Mouse (Mus musculus) ES-E14 (cell line): ENCODE results near the gene Arhgap1. TPM values are rescaled to one million over a fixed set of nuclear protein-coding genes. Genes with fewer than 3 reads are reported as not detected.

Experiments used
- DNase-seq: peaks from one replicate; pipeline ENCODE4 v3.0.0-alpha.2; 2013; ENCODE audit warnings: low read depth, low spot score
- H3K27ac ChIP-seq: 2 replicates; pipeline ENCODE4 v1.5.1; 2012; ENCODE audit warnings: low read depth, mild to moderate bottlenecking, low read length, moderate library complexity, mixed read lengths; ENCODE audit not compliant: poor library complexity, insufficient read depth, severe bottlenecking
- H3K36me3 ChIP-seq: 2 replicates; pipeline ENCODE4 v1.6.1; 2012; ENCODE audit warnings: mild to moderate bottlenecking, low read length, moderate library complexity, mixed read lengths; ENCODE audit not compliant: control insufficient read depth, poor library complexity, insufficient read depth, severe bottlenecking
- H3K4me1 ChIP-seq, 2 experiments: fragments of 150-350 bp in 1 of 2; sonication (generic) in 1 of 2; 2 replicates each; pipeline ENCODE4 v1.6.1; 2012; ENCODE audit warnings: low read length in 2 of 2, mild to moderate bottlenecking in 1 of 2, mixed read lengths in 1 of 2; ENCODE audit not compliant: control insufficient read depth in 2 of 2, insufficient read depth in 2 of 2, poor library complexity in 1 of 2
- H3K4me3 ChIP-seq, 2 experiments: fragments of 150-350 bp in 1 of 2; sonication (generic) in 1 of 2; 2 replicates each; pipeline ENCODE4 v1.5.1; 2012; ENCODE audit warnings: low read length in 2 of 2, low read depth in 1 of 2, mild to moderate bottlenecking in 1 of 2, mixed read lengths in 1 of 2; ENCODE audit not compliant: insufficient read depth in 1 of 2, poor library complexity in 1 of 2, severe bottlenecking in 1 of 2
- H3K9ac ChIP-seq: 2 replicates; pipeline ENCODE4 v1.6.1; 2012; ENCODE audit warnings: low read depth, mild to moderate bottlenecking, low read length, mixed read lengths; ENCODE audit not compliant: poor library complexity, insufficient read depth, severe bottlenecking
- H3K9me3 ChIP-seq: fragments of 150-350 bp; sonication (generic); 2 replicates; pipeline ENCODE4 v1.6.1; 2012; ENCODE audit warnings: low read depth, mild to moderate bottlenecking, low read length; ENCODE audit not compliant: control insufficient read depth, insufficient read depth
- CHD2 ChIP-seq: IDR thresholded peaks from 2 replicates; pipeline ENCODE4 v1.6.1; 2014; ENCODE audit warnings: mild to moderate bottlenecking, low read depth, low read length, inconsistent platforms
- HCFC1 ChIP-seq: IDR thresholded peaks from 2 replicates; pipeline ENCODE4 v1.6.1; 2012; ENCODE audit warnings: low read length, inconsistent platforms, borderline replicate concordance; ENCODE audit not compliant: insufficient read depth
- MAFK ChIP-seq: IDR thresholded peaks from 2 replicates; pipeline ENCODE4 v1.6.1; 2014; ENCODE audit warnings: mild to moderate bottlenecking, low read depth, low read length, inconsistent platforms; ENCODE audit not compliant: insufficient read depth
- ZC3H11A ChIP-seq: IDR thresholded peaks from 2 replicates; pipeline ENCODE4 v1.6.1; 2012; ENCODE audit warnings: low read depth, mild to moderate bottlenecking, inconsistent platforms, low read length, borderline replicate concordance
- ZNF384 ChIP-seq: IDR thresholded peaks from 2 replicates; pipeline ENCODE4 v1.6.1; 2012; ENCODE audit warnings: low read depth, low read length, inconsistent platforms
- in situ Hi-C, 2 experiments: fragments of 600-800 bp; cut with MboI; formaldehyde crosslinking; loops; one replicate each; pipeline ENCODE4 v1.15.1; 2025; ENCODE audit warnings: low sequenced_read_pairs in 2 of 2, inconsistent platforms in 1 of 2; ENCODE audit not compliant: unreplicated experiment in 2 of 2
- total RNA-seq: library from RNA; depleted of rRNA; stranded (reverse); fragments of 300-350 nt; gene quantifications from 2 replicates; pipeline ENCODE4 v1.2.3, GENCODE M21; 2012

Arhgap1 gene
- total RNA-seq, 1 experiment: 49.3 TPM

DNA sequence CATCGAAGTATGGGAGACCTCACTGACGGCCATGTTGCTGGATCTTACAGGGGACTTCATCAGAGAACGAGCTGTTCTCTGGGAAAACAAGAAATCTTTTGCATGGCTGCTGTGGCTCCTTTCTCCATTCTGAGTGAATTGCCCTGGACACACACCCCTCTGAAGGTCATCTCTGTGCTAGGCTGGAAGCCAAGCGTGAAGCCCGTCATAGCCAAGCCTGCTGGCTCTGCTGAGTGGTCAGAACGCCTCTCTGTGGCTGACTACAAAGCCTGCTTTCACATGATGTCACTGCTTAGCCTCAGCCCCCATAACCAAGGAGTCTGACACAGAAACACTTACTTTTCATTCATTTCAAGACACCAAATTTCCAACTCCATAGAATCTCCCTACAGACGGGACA is 39.8 kb downstream of the Arhgap1 start:
- Histone ChIP-seq H3K36me3 (peaks cover 21% of the 10 kb centered on the region), H3K9me3 (no peaks in the 10 kb centered on the region), H3K4me1 (peaks cover 0 to 2% of the 10 kb centered on the region in 2 experiments; a peak in 1 of 4 replicates), H3K4me3 (no peak overlapping the region), H3K9ac (no peak overlapping the region), H3K27ac (no peak overlapping the region)
- in situ Hi-C loops: no loop called here
- DNase-seq: no peak
- TF ChIP-seq HCFC1: no peak
- TF ChIP-seq ZNF384: no peak
- no peak for TF ChIP-seq MAFK
- TF ChIP-seq CHD2: no peak
- TF ChIP-seq ZC3H11A: no peak

DNA sequence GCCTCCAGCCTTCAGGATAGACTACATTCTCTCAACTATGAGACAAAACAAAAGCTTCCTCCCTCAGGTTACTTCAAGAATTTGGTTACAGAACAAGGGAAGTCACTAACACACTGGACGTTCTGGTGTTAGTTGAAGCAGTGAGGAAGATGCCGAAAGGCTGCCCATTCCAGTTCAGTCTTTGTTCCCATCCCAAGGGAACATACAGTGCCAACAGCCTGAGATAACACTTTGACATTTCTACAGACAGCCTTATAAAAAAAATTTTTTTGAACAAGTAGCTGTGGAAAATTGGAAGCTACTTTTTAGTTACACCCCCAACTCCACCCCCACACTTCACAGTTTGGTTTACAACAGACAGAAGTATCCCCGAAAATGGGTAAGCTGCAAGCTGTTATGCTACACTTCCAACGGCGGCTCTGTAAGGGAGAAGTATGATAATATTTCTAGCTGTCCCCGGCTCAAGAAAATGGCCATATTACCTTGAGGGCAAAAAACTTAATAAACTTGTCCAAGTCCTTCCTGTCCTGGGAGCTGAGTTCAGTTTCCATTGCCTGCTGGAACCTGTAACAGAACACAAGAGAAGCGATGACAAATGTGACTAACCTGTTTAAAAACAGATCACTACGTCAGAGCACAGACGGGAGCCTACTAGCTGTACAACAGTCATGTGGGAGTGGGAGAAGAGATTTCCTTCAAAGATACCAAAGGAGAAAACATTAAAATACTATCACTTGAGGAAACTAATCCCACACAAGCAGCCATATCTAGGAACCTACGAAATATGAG is 46.0 kb downstream of the Arhgap1 start:
- Histone ChIP-seq H3K4me3 (no peak overlapping the region), H3K27ac (no peak overlapping the region), H3K9me3 (no peaks in the 10 kb centered on the region), H3K9ac (no peak overlapping the region), H3K4me1 (no peaks in the 10 kb centered on the region; a peak in 1 of 4 replicates), H3K36me3 (peaks cover 6% of the 10 kb centered on the region)
- DNase-seq: no peak
- in situ Hi-C loops: no loop called here
- TF ChIP-seq HCFC1 (no peak), CHD2 (no peak), MAFK (no peak), ZC3H11A (no peak), ZNF384 (no peak)

DNA sequence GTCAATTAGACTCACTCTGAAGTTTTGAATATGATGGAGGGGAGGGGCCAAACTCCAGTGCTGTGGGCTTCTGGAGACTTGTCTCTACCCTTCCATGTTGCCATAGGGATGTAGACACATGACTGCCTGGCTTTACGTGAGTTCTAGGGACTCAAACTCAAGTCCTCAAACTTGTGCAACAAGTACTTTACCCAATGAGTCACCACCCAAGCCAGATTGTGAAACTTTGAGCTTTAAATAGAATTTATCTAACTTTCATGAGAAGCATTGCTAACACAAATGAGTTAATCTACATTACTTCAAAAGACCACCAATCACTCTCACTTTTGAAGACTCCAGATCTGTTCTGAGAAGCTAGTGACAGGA is 46.5 kb downstream of the Arhgap1 start:
- in situ Hi-C loops: no loop called here
- no peaks in the 10 kb centered on the region for H3K9me3 ChIP-seq
- no peak overlapping the region for H3K27ac ChIP-seq
- TF ChIP-seq MAFK: no peak
- no peak for TF ChIP-seq HCFC1
- no peak for TF ChIP-seq CHD2
- TF ChIP-seq ZC3H11A: no peak
- no peak overlapping the region for H3K4me3 ChIP-seq
- H3K36me3 ChIP-seq: peaks cover 6% of the 10 kb centered on the region
- no peaks in the 10 kb centered on the region for H3K4me1 ChIP-seq
- no peak for DNase-seq
- no peak overlapping the region for H3K9ac ChIP-seq

DNA sequence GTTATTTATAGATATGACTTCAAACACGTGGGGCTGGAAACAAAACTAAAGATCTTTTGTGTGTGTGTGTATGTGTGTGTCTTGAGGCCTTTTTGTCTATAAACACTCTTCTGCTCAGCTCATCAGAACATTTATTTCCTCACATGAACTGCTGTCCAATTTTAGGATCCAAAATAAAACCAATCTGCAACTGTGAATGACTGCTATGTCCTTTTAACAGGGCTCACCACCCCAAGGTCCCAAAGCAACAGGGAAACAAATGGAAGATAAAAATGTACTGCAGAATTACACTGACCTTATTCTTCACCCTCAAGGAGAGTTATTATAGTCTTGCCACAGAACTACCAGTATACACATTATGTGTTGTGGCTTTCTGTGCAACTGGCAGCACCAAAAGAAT is 49.6 kb downstream of the Arhgap1 start:
- no peak overlapping the region for H3K27ac ChIP-seq
- no peaks in the 10 kb centered on the region; a peak in 1 of 4 replicates for H3K4me1 ChIP-seq
- TF ChIP-seq ZC3H11A (no peak), HCFC1 (no peak)
- H3K4me3 ChIP-seq: no peak overlapping the region
- in situ Hi-C loops: no loop called here
- no peak overlapping the region for H3K9ac ChIP-seq
- peaks cover 4% of the 10 kb centered on the region; the same call in 1 of the 2 replicates for H3K36me3 ChIP-seq
- DNase-seq: no peak
- H3K9me3 ChIP-seq: no peaks in the 10 kb centered on the region

DNA sequence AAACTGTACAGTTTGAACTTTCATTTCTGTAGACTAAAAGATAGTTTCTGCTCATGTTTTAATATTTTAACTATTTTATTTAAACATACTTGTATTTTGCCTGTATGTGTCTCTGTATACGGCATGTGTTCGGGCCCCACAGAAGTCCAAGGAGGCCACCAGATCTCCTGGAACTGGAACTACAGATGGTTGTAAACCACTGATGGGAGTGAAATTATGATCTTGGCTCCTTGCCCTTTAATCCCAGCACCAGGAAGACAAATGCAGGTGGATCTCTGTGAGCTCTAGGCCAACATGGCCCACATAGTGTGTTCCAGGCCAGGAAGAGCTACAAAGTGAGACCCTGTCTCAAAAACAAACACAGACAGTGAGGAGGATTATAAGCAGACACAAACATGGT is 51.7 kb downstream of the Arhgap1 start:
- no peak for DNase-seq
- no peak overlapping the region for H3K27ac ChIP-seq
- H3K36me3 ChIP-seq: no peaks in the 10 kb centered on the region
- no peak overlapping the region for H3K9ac ChIP-seq
- TF ChIP-seq ZC3H11A: no peak
- no peak for TF ChIP-seq MAFK
- TF ChIP-seq ZNF384: no peak
- no peak for TF ChIP-seq CHD2
- no peak for TF ChIP-seq HCFC1
- H3K4me3 ChIP-seq: no peak overlapping the region
- in situ Hi-C loops: no loop called here
- peaks cover 2 to 8% of the 10 kb centered on the region in 2 experiments; a peak in 3 of 4 replicates for H3K4me1 ChIP-seq
- H3K9me3 ChIP-seq: no peaks in the 10 kb centered on the region
